Mouse (Mus musculus) left cerebral cortex, adult 2 months (tissue): ENCODE data around the gene Efhd1. TPM values are rescaled to one million over a fixed set of nuclear protein-coding genes. Genes with fewer than 3 reads are reported as not detected.
A peak's percentile ranks its signal among the peaks of the same experiment; 100 is the strongest.

Source experiments
- DNase-seq, 2 experiments: peaks; one replicate each; pipeline ENCODE4 v3.0.0; 2021 to 2022; ENCODE audit warnings: low spot score in 2 of 2, mixed read lengths in 1 of 2; ENCODE audit errors: extremely low spot score in 1 of 2
- H3K27ac ChIP-seq: fragments of 200-600 bp; 2 replicates; pipeline ENCODE4 v1.8.1; 2022
- H3K4me3 ChIP-seq: fragments of 200-600 bp; 2 replicates; pipeline ENCODE4 v1.8.1; 2022
- CTCF ChIP-seq: fragments of 200-600 bp; IDR thresholded peaks from 2 replicates; pipeline ENCODE4 v1.8.1; 2022; ENCODE audit warnings: antibody characterized with exemption, mild to moderate bottlenecking, moderate library complexity
- intact Hi-C: fragments of 180-260 bp; cut with DNase I; formaldehyde crosslinking; loops from one replicate; pipeline ENCODE4 v1.15.1; 2025
- total RNA-seq, 2 experiments: library from RNA; stranded (reverse); gene quantifications; 2 replicates each; pipeline ENCODE4 v1.2.3; 2021

Efhd1 gene
- total RNA-seq, 2 experiments from 2014 or later: 10.0 to 11.0 TPM

DNA sequence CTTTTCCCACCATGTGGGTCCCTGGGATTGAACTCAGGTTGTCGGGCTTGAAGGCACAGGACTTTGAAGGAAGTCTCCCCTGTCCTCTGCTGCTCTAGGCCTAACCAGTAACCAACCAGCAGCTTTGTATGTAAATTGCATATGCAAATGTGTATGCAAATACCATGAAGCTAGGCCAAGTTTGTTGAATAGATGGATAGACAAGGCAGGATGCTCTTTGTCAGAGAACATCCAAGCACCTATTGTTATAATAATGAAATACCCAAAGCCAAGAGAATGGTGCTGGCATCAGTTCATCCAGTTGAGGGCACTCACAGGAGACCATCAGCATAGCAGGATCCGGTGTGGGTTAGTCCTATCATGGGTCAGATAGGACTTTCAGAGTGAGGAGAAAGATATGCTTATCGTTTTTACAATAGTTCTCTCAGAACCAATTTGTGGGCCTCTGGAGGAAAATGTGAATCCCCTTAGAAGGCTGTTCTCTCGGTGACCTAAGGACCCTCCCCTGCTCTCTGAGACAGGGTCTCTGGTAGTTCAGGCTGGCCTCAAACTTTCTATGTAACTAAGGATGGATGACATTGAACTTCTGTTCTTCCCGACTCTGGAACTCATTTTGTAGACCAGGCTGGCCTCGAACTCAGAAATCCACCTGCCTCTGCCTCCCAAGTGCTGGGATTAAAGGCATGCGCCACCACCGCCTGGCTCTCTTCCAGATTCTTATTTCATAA is 49.8 kb downstream of the Efhd1 start:
- DNase-seq: no peak
- TF ChIP-seq CTCF: no peak
- Histone ChIP-seq H3K4me3 (no peak overlapping the region), H3K27ac (no peak overlapping the region)
- intact Hi-C loops: no loop called here

DNA sequence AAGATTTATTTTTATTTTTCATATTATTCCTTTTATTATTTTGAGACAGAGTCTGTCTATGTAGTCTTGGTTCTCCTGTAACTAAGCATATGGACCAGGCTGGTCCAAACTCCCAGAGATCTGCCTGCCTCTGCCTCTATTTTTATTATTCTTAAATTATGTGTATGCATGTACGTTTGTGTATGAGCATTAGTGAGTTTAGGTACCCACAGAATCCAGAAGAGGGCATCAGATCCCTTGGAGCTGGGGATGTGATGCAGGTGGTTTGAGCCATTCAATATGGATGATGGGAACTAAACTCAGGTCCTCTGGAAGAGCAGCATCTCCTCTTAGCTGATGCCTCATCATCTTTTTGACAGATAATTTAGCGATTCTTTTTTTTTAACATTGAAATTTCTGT is 51.3 kb downstream of the Efhd1 start:
- no peak for DNase-seq
- no peak for TF ChIP-seq CTCF
- intact Hi-C loops: no loop called here
- Histone ChIP-seq H3K4me3 (no peak overlapping the region), H3K27ac (no peak overlapping the region)

- intact Hi-C loops: no loop called here
- no peak overlapping the region for H3K4me3 ChIP-seq
- H3K27ac ChIP-seq: no peak overlapping the region
- no peak for DNase-seq
- TF ChIP-seq CTCF: no peak
These were observed 51.7 kb downstream of the Efhd1 start for GRCm38 (mm10) chr1:87315894-87316293.

DNA sequence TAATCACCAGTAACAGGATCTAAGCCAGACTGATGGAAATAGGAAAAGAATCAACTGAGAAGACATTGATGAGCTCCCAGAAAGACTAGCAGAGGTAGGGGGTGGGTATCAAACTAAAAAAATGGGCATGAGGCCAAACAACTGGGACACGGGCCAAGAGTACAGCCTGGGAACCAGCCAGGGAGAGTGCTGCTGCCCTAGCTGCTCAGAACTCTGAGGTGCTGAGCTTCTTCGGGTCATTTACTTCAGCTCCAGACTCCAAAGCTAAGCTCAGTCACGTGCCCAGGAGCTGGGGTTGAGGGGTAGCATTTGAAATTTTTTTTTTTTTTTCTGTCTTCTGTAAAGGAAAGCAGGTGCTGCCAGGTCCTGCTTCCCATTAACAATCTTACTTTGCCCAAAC is 52.5 kb downstream of the Efhd1 start:
- no peak for TF ChIP-seq CTCF
- DNase-seq: peak; percentile 19 to 23
- H3K4me3 ChIP-seq: no peak overlapping the region
- intact Hi-C loops: no loop called here
- H3K27ac ChIP-seq: no peak overlapping the region

DNA sequence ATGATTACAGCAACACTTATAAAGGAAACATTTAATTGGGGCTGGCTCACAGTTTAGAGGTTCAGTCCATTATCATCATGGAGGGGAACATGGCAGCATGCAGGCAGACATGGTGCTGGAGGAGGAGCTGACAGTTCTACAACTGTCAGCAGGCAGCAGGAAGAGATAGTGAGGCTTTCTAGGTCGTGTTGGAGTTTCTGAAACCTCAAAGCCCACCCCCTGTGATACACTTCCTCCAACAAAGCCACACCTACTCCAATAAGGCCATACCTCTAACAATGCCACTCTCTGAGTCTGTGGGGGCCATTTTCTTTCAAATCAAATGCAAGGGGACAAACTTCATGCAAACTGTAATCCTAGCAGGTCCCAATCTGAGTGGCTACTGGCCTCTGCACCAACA is 56.9 kb downstream of the Efhd1 start:
- no peak overlapping the region for H3K4me3 ChIP-seq
- no peak for TF ChIP-seq CTCF
- intact Hi-C loops: no loop called here

DNA sequence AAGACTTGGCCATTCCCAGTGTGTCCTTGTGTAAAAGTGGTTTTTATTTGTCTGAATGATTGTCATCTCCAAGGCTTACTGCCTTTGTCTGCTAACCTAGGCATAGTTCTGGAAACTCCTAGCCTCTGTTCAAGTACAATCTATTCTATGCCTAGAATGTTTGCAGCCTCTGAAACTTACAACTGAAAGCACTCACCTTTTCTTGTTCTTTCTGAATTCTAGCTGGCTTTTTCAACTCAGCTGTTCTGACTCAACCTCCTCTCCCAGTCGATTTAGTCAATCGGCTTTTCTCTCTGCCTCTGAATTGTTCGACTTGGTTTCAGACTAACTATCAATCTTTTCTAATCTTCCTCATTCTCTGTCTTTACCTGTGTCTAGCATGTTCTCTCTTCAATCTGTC is 58.6 kb downstream of the Efhd1 start:
- TF ChIP-seq CTCF: no peak
- Histone ChIP-seq H3K27ac (no peak overlapping the region), H3K4me3 (no peak overlapping the region)
- no peak for DNase-seq
- intact Hi-C loops: no loop called here

More for the DNA sequence above, 56.9 kb downstream of the Efhd1 start:
- no peak overlapping the region for H3K27ac ChIP-seq
- no peak for DNase-seq

- intact Hi-C loops: no loop called here
- no peak overlapping the region for H3K27ac ChIP-seq
- no peak for DNase-seq
- no peak overlapping the region for H3K4me3 ChIP-seq
- no peak for TF ChIP-seq CTCF
These were observed 60.5 kb downstream of the Efhd1 start for GRCm38 (mm10) chr1:87324649-87325048.

DNA sequence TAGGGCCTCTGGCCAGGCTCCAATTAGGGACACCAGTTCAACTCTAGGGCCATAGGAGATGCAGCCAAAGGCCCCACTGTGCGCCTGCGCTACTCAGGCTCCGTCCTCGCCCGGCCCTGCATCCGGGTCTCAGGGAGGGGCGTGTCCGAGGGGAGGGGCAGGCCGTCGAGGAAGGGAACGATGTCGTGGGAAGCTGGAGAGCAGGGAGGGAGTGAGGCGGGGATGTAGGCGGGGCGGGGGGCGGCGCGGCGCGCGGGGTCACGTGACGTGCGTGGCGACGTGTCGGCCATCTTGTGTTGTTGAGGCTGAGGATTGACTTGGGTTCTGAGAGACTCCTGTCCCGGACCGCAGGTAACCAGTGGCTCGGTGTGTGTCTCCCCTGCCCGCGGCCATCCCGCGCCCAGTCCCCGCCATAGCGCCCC is 62.6 kb downstream of the Efhd1 start, which contains the start of gene Gigyf2:
Gene Gigyf2, plus strand, starts transcription at position 257 of the 422 bp plus-strand sequence.
- intact Hi-C loops: no loop called here
- DNase-seq: peak; percentile 95 to 96
- H3K27ac ChIP-seq: peak within 1 kb of the TSS; percentile 92
- H3K4me3 ChIP-seq: peak within 1 kb of the TSS; percentile 94
- TF ChIP-seq CTCF: no peak

GRCm38 (mm10) chr1:87327165-87327861 is 63.1 kb downstream of the Efhd1 start:
- intact Hi-C loops: no loop called here
- H3K27ac ChIP-seq: peak overlapping the region; percentile 92
- DNase-seq: no peak
- peak overlapping the region; percentile 94 for H3K4me3 ChIP-seq
- no peak for TF ChIP-seq CTCF

GRCm38 (mm10) chr1:87331774-87332173 is 67.6 kb downstream of the Efhd1 start:
- intact Hi-C loops: no loop called here
- Histone ChIP-seq H3K27ac (no peak overlapping the region), H3K4me3 (no peak overlapping the region)
- TF ChIP-seq CTCF: no peak
- no peak for DNase-seq

DNA sequence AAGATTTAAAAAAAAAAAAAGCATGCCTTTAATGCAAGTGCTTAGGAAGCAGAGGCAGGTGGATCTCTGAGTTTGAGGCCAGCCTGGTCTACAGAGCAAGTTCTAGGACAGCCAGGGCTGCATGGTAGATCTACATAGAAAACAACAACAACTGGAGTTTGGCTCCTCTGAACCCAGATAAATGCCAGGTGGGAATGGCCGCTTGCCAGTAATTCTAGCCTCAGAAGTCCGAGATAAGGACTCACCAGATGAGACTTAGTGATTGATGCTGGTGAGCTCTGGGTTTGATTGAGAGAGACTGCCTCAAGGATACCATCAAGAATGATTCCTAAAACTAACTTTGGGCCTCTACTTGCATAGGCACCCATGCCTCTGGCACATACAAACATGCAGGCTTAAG is 86.4 kb downstream of the Efhd1 start:
- no peak for TF ChIP-seq CTCF
- Histone ChIP-seq H3K4me3 (no peak overlapping the region), H3K27ac (no peak overlapping the region)
- intact Hi-C loops: no loop called here
- DNase-seq: no peak

DNA sequence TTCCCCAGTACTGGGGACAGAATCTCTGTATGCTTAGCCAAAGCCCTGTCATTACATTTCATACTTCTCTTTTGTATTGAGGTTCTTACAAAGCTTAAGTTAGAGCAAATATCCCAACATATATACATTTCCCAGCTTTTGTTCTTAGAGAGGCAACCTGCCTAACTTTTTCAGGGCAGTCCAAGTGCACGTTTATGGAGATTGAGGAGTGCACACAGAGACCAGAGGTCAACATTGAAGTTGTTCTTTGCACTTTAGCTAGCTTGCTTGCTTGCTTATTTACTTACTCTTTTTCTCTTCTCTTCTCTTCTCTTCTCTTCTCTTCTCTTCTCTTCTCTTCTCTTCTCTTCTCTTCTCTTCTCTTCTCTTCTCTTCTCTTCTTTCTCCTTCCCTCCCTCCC is 96.1 kb downstream of the Efhd1 start:
- intact Hi-C loops: no loop called here
- DNase-seq: no peak
- no peak for TF ChIP-seq CTCF
- Histone ChIP-seq H3K4me3 (no peak overlapping the region), H3K27ac (no peak overlapping the region)

Other genes with a start within 250 kb of the Efhd1 start
- gene Alppl2, start 174.4 kb upstream of the Efhd1 start, total RNA-seq: not detected
- gene Alpi, start 162.8 kb upstream of the Efhd1 start, total RNA-seq: not detected
- not detected for gene Akp3, start 139.4 kb upstream of the Efhd1 start, total RNA-seq
- 10 to 100 TPM in 1 of 2 experiments, 1 to 10 TPM in 1; 7.1 to 13.4 TPM for gene Ecel1, start 107.8 kb upstream of the Efhd1 start, total RNA-seq
- gene Prss56, start 81.0 kb upstream of the Efhd1 start, total RNA-seq: under 1 TPM; 0.47 to 0.57 TPM
- gene Chrnd, start 73.8 kb upstream of the Efhd1 start, total RNA-seq: not detected
- gene Chrng, start 59.7 kb upstream of the Efhd1 start, total RNA-seq: not detected
- 10 to 100 TPM; 59.8 to 60.1 TPM for gene Eif4e2, start 50.4 kb upstream of the Efhd1 start, total RNA-seq
- 100 to 1,000 TPM; 135 to 140 TPM for gene Gigyf2, start 62.6 kb downstream of the Efhd1 start, total RNA-seq
- 1 to 10 TPM; 2.3 to 5.3 TPM for gene Kcnj13, start 130.4 kb downstream of the Efhd1 start, total RNA-seq
- gene Snorc, start 205.9 kb downstream of the Efhd1 start, total RNA-seq: under 1 TPM in 1 of 2 experiments, not detected in 1; 0.84 TPM
- gene Neu2, start 245.5 kb downstream of the Efhd1 start, total RNA-seq: 1 to 10 TPM; 7.5 to 8.0 TPM